Mouse (Mus musculus): ENCODE data around the gene Plaur.

Plaur gene

GRCm38 (mm10) chr7:24445266-24445926 is 16.9 kb upstream of the Plaur start:
- DNase-seq (ENCODE audit: low spot score), result no peak

GRCm38 (mm10) chr7:24446697-24447340 is 15.5 kb upstream of the Plaur start:
- DNase-seq (ENCODE audit: low spot score), result no peak

- peak; percentile 83 for DNase-seq (ENCODE audit: low spot score)
These were observed 13.3 kb upstream of the Plaur start for GRCm38 (mm10) chr7:24448782-24449517.

GRCm38 (mm10) chr7:24450585-24451017 is 11.7 kb upstream of the Plaur start:
- no peak for DNase-seq (ENCODE audit: low spot score)

- no peak for DNase-seq (ENCODE audit: low spot score)
These were observed 10.4 kb upstream of the Plaur start, which contains the start of gene Irgc1 for GRCm38 (mm10) chr7:24451855-24452311. TSS of gene Irgc1 (minus strand) at chr7:24452297.

- DNase-seq (ENCODE audit: low spot score), result no peak
These were observed 8.1 kb upstream of the Plaur start for GRCm38 (mm10) chr7:24454199-24454598.

- no peak for DNase-seq (ENCODE audit: low spot score)
These were observed 6.6 kb upstream of the Plaur start for GRCm38 (mm10) chr7:24455726-24456125.

GRCm38 (mm10) chr7:24457726-24458370 is 4.4 kb upstream of the Plaur start:
- no peak for DNase-seq (ENCODE audit: low spot score)

- DNase-seq (ENCODE audit: low spot score), result no peak
These were observed 2.8 kb upstream of the Plaur start for GRCm38 (mm10) chr7:24459440-24459839.

GRCm38 (mm10) chr7:24459843-24460242 is 2.4 kb upstream of the Plaur start:
- DNase-seq (ENCODE audit: low spot score), result no peak

GRCm38 (mm10) chr7:24461376-24462051 is 770 bp upstream of the Plaur start:
- peak; percentile 40 for DNase-seq (ENCODE audit: low spot score)

- no peak for DNase-seq (ENCODE audit: low spot score)
These were observed 4.6 kb downstream of the Plaur start for GRCm38 (mm10) chr7:24466835-24467234.

GRCm38 (mm10) chr7:24467886-24468285 is 5.6 kb downstream of the Plaur start:
- DNase-seq (ENCODE audit: low spot score), result no peak

GRCm38 (mm10) chr7:24469126-24469525 is 6.8 kb downstream of the Plaur start:
- no peak for DNase-seq (ENCODE audit: low spot score)

- peak; percentile 87 for DNase-seq (ENCODE audit: low spot score)
These were observed 8.1 kb downstream of the Plaur start for GRCm38 (mm10) chr7:24470356-24470755.

GRCm38 (mm10) chr7:24472442-24472841 is 10.2 kb downstream of the Plaur start:
- DNase-seq (ENCODE audit: low spot score), result no peak

GRCm38 (mm10) chr7:24472937-24473336 is 10.7 kb downstream of the Plaur start:
- no peak for DNase-seq (ENCODE audit: low spot score)

GRCm38 (mm10) chr7:24473913-24474529 is 11.7 kb downstream of the Plaur start:
- peak; percentile 70 for DNase-seq (ENCODE audit: low spot score)

GRCm38 (mm10) chr7:24474811-24475506 is 12.7 kb downstream of the Plaur start:
- no peak for DNase-seq (ENCODE audit: low spot score)

- DNase-seq (ENCODE audit: low spot score), result no peak
These were observed 14.1 kb downstream of the Plaur start for GRCm38 (mm10) chr7:24476338-24476737.

GRCm38 (mm10) chr7:24476856-24477255 is 14.6 kb downstream of the Plaur start:
- no peak for DNase-seq (ENCODE audit: low spot score)
